Mouse (Mus musculus) brain, embryonic 14.5 days (tissue): ENCODE measurements around the gene Mbnl1.

ENCODE experiments used
- CTCF ChIP-seq: fragments of 200-500 bp; IDR thresholded peaks from 2 replicates; pipeline ENCODE4 v1.5.1; 2012; ENCODE audit warnings: inconsistent platforms, mild to moderate bottlenecking, moderate library complexity, borderline replicate concordance; ENCODE audit not compliant: insufficient read depth, insufficient read length; ENCODE audit errors: extremely low read depth
- POLR2A ChIP-seq: fragments of 200-500 bp; IDR thresholded peaks from 2 replicates; pipeline ENCODE4 v1.6.1; 2012; ENCODE audit warnings: mild to moderate bottlenecking, inconsistent platforms, borderline replicate concordance; ENCODE audit not compliant: poor library complexity, insufficient read depth, insufficient read length, severe bottlenecking; ENCODE audit errors: extremely low read depth

DNA sequence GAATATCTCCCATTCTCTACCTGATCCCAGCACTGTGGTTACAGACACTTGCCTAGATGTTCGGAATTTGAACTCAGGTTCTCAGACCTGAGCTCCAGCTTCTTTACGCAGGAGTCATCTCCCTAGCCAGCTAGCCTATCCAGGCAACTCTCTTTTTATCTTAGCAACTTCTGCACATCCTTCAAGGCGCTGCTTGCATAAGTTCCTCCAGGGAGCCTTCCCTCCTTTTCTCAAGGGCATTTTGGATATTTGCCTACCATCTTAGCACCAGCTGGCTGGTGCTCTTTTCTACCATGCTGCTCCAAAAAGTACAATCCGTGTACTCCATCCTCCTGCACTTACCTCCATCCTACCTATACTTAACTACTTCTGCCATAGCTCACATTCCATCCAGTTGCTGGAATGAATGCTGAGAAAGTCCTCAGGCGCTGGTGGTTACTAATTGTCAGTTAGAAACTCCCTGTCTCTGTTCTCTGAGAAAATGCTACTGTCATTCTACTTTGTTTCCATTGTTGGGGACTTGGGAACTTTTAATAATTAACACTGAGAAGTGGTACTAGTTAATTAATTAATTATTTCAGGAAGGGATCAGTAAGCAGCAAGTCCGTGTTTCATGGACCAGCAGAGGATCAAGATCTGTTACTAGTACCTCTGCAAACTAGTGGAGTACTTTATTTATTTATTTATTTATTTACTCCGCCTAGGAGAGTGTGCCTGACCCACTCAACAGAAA, 27.3 kb downstream of the Mbnl1 start:
- TF ChIP-seq POLR2A (no peak), CTCF (no peak)
